Mouse (Mus musculus): ENCODE results near the gene Tsen54. TPM values are rescaled to one million over a fixed set of nuclear protein-coding genes. Genes with fewer than 3 reads are reported as not detected.
A peak's percentile ranks its signal among the peaks of the same experiment; 100 is the strongest.

The Tsen54 gene
- total and polyA plus RNA-seq, 2 experiments from 2014 or later: 18.0 to 22.5 TPM

- DNase-seq (ENCODE audit: low spot score) (peak; percentile 81), ATAC-seq (peak; percentile 75)
- Histone ChIP-seq H3K4me2 (ENCODE audit: low read depth, low read length) (peak overlapping the region; percentile 48), H3K27ac (peak overlapping the region; percentile 82), H3K36me3 (ENCODE audit: insufficient read depth, low read length) (no peaks in the 10 kb centered on the region), H3K9me3 (ENCODE audit: low read length) (no peaks in the 10 kb centered on the region), H3K4me3 (ENCODE audit: low read length) (peak overlapping the region; percentile 18), H3K27me3 (ENCODE audit: insufficient read depth, low read length) (no peaks in the 10 kb centered on the region), H3K4me1 (ENCODE audit: insufficient read depth, low read length) (peaks cover 29% of the 10 kb centered on the region), H3K9ac (replicated peaks; ENCODE audit: low read length) (peak overlapping the region; percentile 36; the same call in 1 of the 2 replicates)
- no peak for TF ChIP-seq CTCF (IDR thresholded peaks at IDR 0.05; ENCODE audit: low read depth)
- 6% methylated on average over 20 of the region's 20 CpGs for WGBS
Observed at GRCm38 (mm10) chr11:115780141-115781070, 34.1 kb upstream of the Tsen54 start.

GRCm38 (mm10) chr11:115786473-115786872 is 28.1 kb upstream of the Tsen54 start:
- Histone ChIP-seq H3K4me2 (ENCODE audit: low read depth, low read length) (no peak overlapping the region), H3K4me3 (ENCODE audit: low read length) (no peak overlapping the region), H3K36me3 (ENCODE audit: insufficient read depth, low read length) (peaks cover 12% of the 10 kb centered on the region; the same call in 1 of the 2 replicates), H3K4me1 (ENCODE audit: insufficient read depth, low read length) (peaks cover 4% of the 10 kb centered on the region; the same call in 1 of the 2 replicates), H3K9me3 (ENCODE audit: low read length) (no peaks in the 10 kb centered on the region), H3K27ac (no peak overlapping the region), H3K27me3 (ENCODE audit: insufficient read depth, low read length) (no peaks in the 10 kb centered on the region), H3K9ac (replicated peaks; ENCODE audit: low read length) (peak overlapping the region; percentile 21; the same call in 1 of the 2 replicates)
- no peak for ATAC-seq
- DNase-seq (ENCODE audit: low spot score): peak; percentile 42
- 50% methylated on average over 6 of the region's 6 CpGs for WGBS
- 0 out of 2 replicates have a peak, but pooled peaks have one; percentile 8 for TF ChIP-seq CTCF (IDR thresholded peaks at IDR 0.05; ENCODE audit: low read depth)

GRCm38 (mm10) chr11:115789787-115790186 is 24.7 kb upstream of the Tsen54 start:
- DNase-seq (ENCODE audit: low spot score) (peak; percentile 39), ATAC-seq (no peak)
- 55% methylated on average over 7 of the region's 7 CpGs for WGBS
- Histone ChIP-seq H3K9ac (replicated peaks; ENCODE audit: low read length) (0 out of 2 replicates have a peak overlapping the region, but pooled peaks have one; percentile 5), H3K36me3 (ENCODE audit: insufficient read depth, low read length) (peaks cover 41% of the 10 kb centered on the region), H3K27ac (no peak overlapping the region), H3K4me3 (ENCODE audit: low read length) (no peak overlapping the region), H3K27me3 (ENCODE audit: insufficient read depth, low read length) (no peaks in the 10 kb centered on the region), H3K4me1 (ENCODE audit: insufficient read depth, low read length) (peaks cover 4% of the 10 kb centered on the region; the same call in 1 of the 2 replicates), H3K9me3 (ENCODE audit: low read length) (no peaks in the 10 kb centered on the region), H3K4me2 (ENCODE audit: low read depth, low read length) (no peak overlapping the region)
- TF ChIP-seq CTCF (IDR thresholded peaks at IDR 0.05; ENCODE audit: low read depth): no peak

GRCm38 (mm10) chr11:115791919-115792318 is 22.6 kb upstream of the Tsen54 start:
- no peak for TF ChIP-seq CTCF (IDR thresholded peaks at IDR 0.05; ENCODE audit: low read depth)
- Histone ChIP-seq H3K4me2 (ENCODE audit: low read depth, low read length) (no peak overlapping the region), H3K27ac (no peak overlapping the region), H3K9me3 (ENCODE audit: low read length) (no peaks in the 10 kb centered on the region), H3K36me3 (ENCODE audit: insufficient read depth, low read length) (peaks cover 61% of the 10 kb centered on the region), H3K9ac (replicated peaks; ENCODE audit: low read length) (no peak overlapping the region), H3K4me3 (ENCODE audit: low read length) (no peak overlapping the region), H3K4me1 (ENCODE audit: insufficient read depth, low read length) (peaks cover 2% of the 10 kb centered on the region; the same call in 1 of the 2 replicates), H3K27me3 (ENCODE audit: insufficient read depth, low read length) (no peaks in the 10 kb centered on the region)
- 93% methylated on average over 16 of the region's 16 CpGs for WGBS
- no peak for DNase-seq (ENCODE audit: low spot score)
- no peak for ATAC-seq

- Histone ChIP-seq H3K9me3 (ENCODE audit: low read length) (no peaks in the 10 kb centered on the region), H3K4me2 (ENCODE audit: low read depth, low read length) (no peak overlapping the region), H3K27ac (no peak overlapping the region), H3K27me3 (ENCODE audit: insufficient read depth, low read length) (no peaks in the 10 kb centered on the region), H3K36me3 (ENCODE audit: insufficient read depth, low read length) (peaks cover 65% of the 10 kb centered on the region), H3K9ac (replicated peaks; ENCODE audit: low read length) (no peak overlapping the region), H3K4me1 (ENCODE audit: insufficient read depth, low read length) (no peaks in the 10 kb centered on the region), H3K4me3 (ENCODE audit: low read length) (no peak overlapping the region)
- DNase-seq (ENCODE audit: low spot score): no peak
- TF ChIP-seq CTCF (IDR thresholded peaks at IDR 0.05; ENCODE audit: low read depth): no peak
- ATAC-seq: no peak
- 70% methylated on average over 14 of the region's 14 CpGs for WGBS
Observed at GRCm38 (mm10) chr11:115792353-115792752, 22.2 kb upstream of the Tsen54 start.

GRCm38 (mm10) chr11:115796898-115797297 is 17.6 kb upstream of the Tsen54 start:
- TF ChIP-seq CTCF (IDR thresholded peaks at IDR 0.05; ENCODE audit: low read depth): no peak
- Histone ChIP-seq H3K9ac (replicated peaks; ENCODE audit: low read length) (no peak overlapping the region), H3K9me3 (ENCODE audit: low read length) (no peaks in the 10 kb centered on the region), H3K27me3 (ENCODE audit: insufficient read depth, low read length) (no peaks in the 10 kb centered on the region), H3K4me3 (ENCODE audit: low read length) (no peak overlapping the region), H3K36me3 (ENCODE audit: insufficient read depth, low read length) (peaks cover 76% of the 10 kb centered on the region), H3K4me2 (ENCODE audit: low read depth, low read length) (no peak overlapping the region), H3K4me1 (ENCODE audit: insufficient read depth, low read length) (no peaks in the 10 kb centered on the region), H3K27ac (no peak overlapping the region)
- no peak for DNase-seq (ENCODE audit: low spot score)
- ATAC-seq: no peak
- WGBS: 79% methylated on average over 15 of the region's 15 CpGs

Measured in hindbrain, postnatal 0 days (tissue).